Mouse (Mus musculus): ENCODE measurements around the gene Mrpl41. TPM values are rescaled to one million over a fixed set of nuclear protein-coding genes. Genes with fewer than 3 reads are reported as not detected.
A peak's percentile ranks its signal among the peaks of the same experiment; 100 is the strongest.

The Mrpl41 gene
- polyA plus RNA-seq, 1 experiment from 2014 or later, result 119 TPM

GRCm38 (mm10) chr2:24926965-24927358 is 47.9 kb downstream of the Mrpl41 start:
- no peaks in the 10 kb centered on the region for H3K27me3 ChIP-seq (ENCODE audit: control insufficient read depth, insufficient read depth, low read length)
- WGBS, result 51% methylated on average over 7 of the region's 7 CpGs
- peaks cover 8% of the 10 kb centered on the region for H3K4me1 ChIP-seq (ENCODE audit: control insufficient read depth, insufficient read depth, low read length)
- no peak overlapping the region for H3K4me3 ChIP-seq (replicated peaks; ENCODE audit: low read length)
- H3K4me2 ChIP-seq (ENCODE audit: low read depth, low read length), result no peak overlapping the region
- no peaks in the 10 kb centered on the region for H3K36me3 ChIP-seq (ENCODE audit: control insufficient read depth, insufficient read depth, low read length)
- H3K9me3 ChIP-seq (replicated peaks; ENCODE audit: control insufficient read depth, low read length), result no peaks in the 10 kb centered on the region
- H3K9ac ChIP-seq (ENCODE audit: low read length), result 0 out of 2 replicates have a peak overlapping the region, but pooled peaks have one; percentile 8
- H3K27ac ChIP-seq (ENCODE audit: low read length), result peak overlapping the region; percentile 82
- ATAC-seq (ENCODE audit: insufficient read depth, low FRiP score), result no peak

- 77% methylated on average over 9 of the region's 9 CpGs for WGBS
- H3K27ac ChIP-seq (ENCODE audit: low read length), result peak overlapping the region; percentile 82; the same call in 1 of the 2 replicates
- H3K36me3 ChIP-seq (ENCODE audit: control insufficient read depth, insufficient read depth, low read length), result no peaks in the 10 kb centered on the region
- H3K9ac ChIP-seq (ENCODE audit: low read length), result 0 out of 2 replicates have a peak overlapping the region, but pooled peaks have one; percentile 8
- H3K4me1 ChIP-seq (ENCODE audit: control insufficient read depth, insufficient read depth, low read length), result peaks cover 8% of the 10 kb centered on the region
- H3K4me2 ChIP-seq (ENCODE audit: low read depth, low read length), result no peak overlapping the region
- no peaks in the 10 kb centered on the region for H3K9me3 ChIP-seq (replicated peaks; ENCODE audit: control insufficient read depth, low read length)
- ATAC-seq (ENCODE audit: insufficient read depth, low FRiP score), result no peak
- H3K4me3 ChIP-seq (replicated peaks; ENCODE audit: low read length), result no peak overlapping the region
- H3K27me3 ChIP-seq (ENCODE audit: control insufficient read depth, insufficient read depth, low read length), result no peaks in the 10 kb centered on the region
These were observed 48.4 kb downstream of the Mrpl41 start for GRCm38 (mm10) chr2:24926345-24926964.

GRCm38 (mm10) chr2:24925284-24925683 is 49.6 kb downstream of the Mrpl41 start:
- Histone ChIP-seq H3K27ac (ENCODE audit: low read length) (no peak overlapping the region), H3K9ac (ENCODE audit: low read length) (no peak overlapping the region), H3K4me3 (replicated peaks; ENCODE audit: low read length) (no peak overlapping the region), H3K4me2 (ENCODE audit: low read depth, low read length) (no peak overlapping the region), H3K27me3 (ENCODE audit: control insufficient read depth, insufficient read depth, low read length) (no peaks in the 10 kb centered on the region), H3K9me3 (replicated peaks; ENCODE audit: control insufficient read depth, low read length) (no peaks in the 10 kb centered on the region), H3K36me3 (ENCODE audit: control insufficient read depth, insufficient read depth, low read length) (no peaks in the 10 kb centered on the region), H3K4me1 (ENCODE audit: control insufficient read depth, insufficient read depth, low read length) (peaks cover 8% of the 10 kb centered on the region)
- no peak for ATAC-seq (ENCODE audit: insufficient read depth, low FRiP score)
- WGBS, result 73% methylated on average over 8 of the region's 8 CpGs

Small RNAs within 50 kb of the gene (microRNA-seq; reads per million reads assigned to microRNA genes)
- not detected for gene Gm22875

Other genes with a start within 250 kb of the Mrpl41 start
- 0.90 and 0.99 TPM in 2 replicates for gene Cacna1b, start 211.9 kb downstream of the Mrpl41 start, polyA plus RNA-seq (2015; fragmentation: Nextera tagmentation; extraction: Ambion mirVana)
- 66.6 and 67.6 TPM in 2 replicates for gene Ehmt1, start 55.5 kb downstream of the Mrpl41 start, polyA plus RNA-seq (2015; fragmentation: Nextera tagmentation; extraction: Ambion mirVana)
- gene Arrdc1, start 39.8 kb downstream of the Mrpl41 start, polyA plus RNA-seq (2015; fragmentation: Nextera tagmentation; extraction: Ambion mirVana), result 105 and 120 TPM in 2 replicates
- gene Zmynd19, start 25.3 kb downstream of the Mrpl41 start, polyA plus RNA-seq (2015; fragmentation: Nextera tagmentation; extraction: Ambion mirVana), result 1.9 and 2.3 TPM in 2 replicates
- 22.0 and 22.1 TPM in 2 replicates for gene Dph7, start 12.7 kb downstream of the Mrpl41 start, polyA plus RNA-seq (2015; fragmentation: Nextera tagmentation; extraction: Ambion mirVana)
- 9.1 and 9.5 TPM in 2 replicates for gene Pnpla7, start 935 bp upstream of the Mrpl41 start, polyA plus RNA-seq (2015; fragmentation: Nextera tagmentation; extraction: Ambion mirVana)
- gene Nsmf, start 79.3 kb upstream of the Mrpl41 start, polyA plus RNA-seq (2015; fragmentation: Nextera tagmentation; extraction: Ambion mirVana), result 57.2 and 62.0 TPM in 2 replicates
- 2.5 and 2.6 TPM in 2 replicates for gene Entpd8, start 105.2 kb upstream of the Mrpl41 start, polyA plus RNA-seq (2015; fragmentation: Nextera tagmentation; extraction: Ambion mirVana)
- 8.1 and 8.8 TPM in 2 replicates for gene Noxa1, start 120.1 kb upstream of the Mrpl41 start, polyA plus RNA-seq (2015; fragmentation: Nextera tagmentation; extraction: Ambion mirVana)
- 9.9 and 11.0 TPM in 2 replicates for gene Nrarp, start 205.7 kb upstream of the Mrpl41 start, polyA plus RNA-seq (2015; fragmentation: Nextera tagmentation; extraction: Ambion mirVana)
- 16.8 and 19.2 TPM in 2 replicates for gene Tor4a, start 221.8 kb upstream of the Mrpl41 start, polyA plus RNA-seq (2015; fragmentation: Nextera tagmentation; extraction: Ambion mirVana)
- 102 and 109 TPM in 2 replicates for gene Nelfb, start 236.4 kb upstream of the Mrpl41 start, polyA plus RNA-seq (2015; fragmentation: Nextera tagmentation; extraction: Ambion mirVana)
- 0.06 TPM in 1 of 2 replicates, not detected in the other for gene Stpg3, start 239.5 kb upstream of the Mrpl41 start, polyA plus RNA-seq (2015; fragmentation: Nextera tagmentation; extraction: Ambion mirVana)
- not detected in 2 replicates for gene Fam166a, start 243.6 kb upstream of the Mrpl41 start, polyA plus RNA-seq (2015; fragmentation: Nextera tagmentation; extraction: Ambion mirVana)
- gene Tubb4b, start 249.6 kb upstream of the Mrpl41 start, polyA plus RNA-seq (2015; fragmentation: Nextera tagmentation; extraction: Ambion mirVana), result 631 and 720 TPM in 2 replicates

Data from stomach, embryonic 16.5 days (tissue).